Mouse (Mus musculus) hematopoietic stem cell, adult 5-6 weeks (primary cell): ENCODE data around the gene Aars2. TPM values are rescaled to one million over a fixed set of nuclear protein-coding genes. Genes with fewer than 3 reads are reported as not detected.

Source experiments
- ATAC-seq, 2 experiments: fragments of 125-278 bp in 1 of 2; replicated peaks in 1 of 2; 2 replicates each; pipeline ENCODE4 v1.8.0; 2016 to 2017; ENCODE audit warnings: inconsistent platforms in 2 of 2, mild to moderate bottlenecking in 2 of 2, moderate number of reproducible peaks in 2 of 2, low read depth in 1 of 2, moderate TSS enrichment in 1 of 2; ENCODE audit not compliant: low FRiP score in 2 of 2, poor library complexity in 2 of 2, severe bottlenecking in 2 of 2, insufficient read depth in 1 of 2, low TSS enrichment in 1 of 2
- total RNA-seq: library from RNA; stranded (forward); fragments of 172-1452, 232-1000 nt; gene quantifications from 2 replicates; pipeline ENCODE4 v1.2.3, GENCODE M21; 2017

Gene Aars2
- total RNA-seq, 1 experiment from 2014 or later: 8.2 TPM

- no peak for ATAC-seq
Measured at GRCm38 (mm10) chr17:45490532-45491154, 16.0 kb upstream of the Aars2 start.

- ATAC-seq: no peak
Measured at GRCm38 (mm10) chr17:45495398-45495797, 11.2 kb upstream of the Aars2 start.

GRCm38 (mm10) chr17:45498397-45498796, 8.2 kb upstream of the Aars2 start:
- no peak for ATAC-seq

GRCm38 (mm10) chr17:45499516-45499915, 7.1 kb upstream of the Aars2 start:
- no peak for ATAC-seq

- no peak for ATAC-seq
Measured at GRCm38 (mm10) chr17:45500981-45501380, 5.7 kb upstream of the Aars2 start.

- ATAC-seq: no peak
Measured at GRCm38 (mm10) chr17:45502324-45502723, 4.3 kb upstream of the Aars2 start.

- ATAC-seq: peak; percentile 68 to 76
Measured at GRCm38 (mm10) chr17:45503301-45503973, 3.2 kb upstream of the Aars2 start.

GRCm38 (mm10) chr17:45505941-45506465, 638 bp upstream of the Aars2 start:
- no peak for ATAC-seq

GRCm38 (mm10) chr17:45510871-45511270, 4.2 kb downstream of the Aars2 start:
- no peak for ATAC-seq

GRCm38 (mm10) chr17:45511757-45512156, 5.1 kb downstream of the Aars2 start:
- no peak for ATAC-seq

GRCm38 (mm10) chr17:45515204-45515726, 8.6 kb downstream of the Aars2 start:
- no peak for ATAC-seq

- ATAC-seq: no peak
Measured at GRCm38 (mm10) chr17:45515806-45516205, 9.2 kb downstream of the Aars2 start.

GRCm38 (mm10) chr17:45516488-45516887, 9.8 kb downstream of the Aars2 start:
- peak; percentile 56 to 61; a peak in 3 of 4 replicates for ATAC-seq

- no peak for ATAC-seq
Measured at GRCm38 (mm10) chr17:45517135-45517534, 10.5 kb downstream of the Aars2 start.

- ATAC-seq: peak; percentile 17 to 46; a peak in 1 of 4 replicates
Measured at GRCm38 (mm10) chr17:45517549-45518215, 11.0 kb downstream of the Aars2 start.

- no peak for ATAC-seq
Measured at GRCm38 (mm10) chr17:45518766-45519475, 12.3 kb downstream of the Aars2 start.

GRCm38 (mm10) chr17:45520136-45520535, 13.5 kb downstream of the Aars2 start:
- no peak for ATAC-seq
